Mouse (Mus musculus): Measurements from ENCODE around the gene Lingo1. TPM values are rescaled to one million over a fixed set of nuclear protein-coding genes. Genes with fewer than 3 reads are reported as not detected.

Gene Lingo1
- 1.8 and 2.4 TPM in 2 replicates for polyA plus RNA-seq (2016; fragmentation: Nextera tagmentation; extraction: Ambion mirVana)

- Histone ChIP-seq H3K27me3 (replicated peaks) (peaks cover 85% of the 10 kb centered on the region), H3K9me3 (replicated peaks) (no peaks in the 10 kb centered on the region), H3K4me1 (replicated peaks) (peaks cover 16% of the 10 kb centered on the region), H3K9ac (peak within 1 kb of the TSS; percentile 47), H3K4me2 (peak within 1 kb of the TSS; percentile 85), H3K36me3 (no peaks in the 10 kb centered on the region), H3K27ac (ENCODE audit: poor library complexity, severe bottlenecking) (no peak within 1 kb of the TSS), H3K4me3 (peak within 1 kb of the TSS; percentile 53)
- 1% methylated on average over 68 of the region's 88 CpGs for WGBS
- ATAC-seq (ENCODE audit: insufficient number of reproducible peaks, low FRiP score), result no peak
These were observed at the start of gene Lingo1 for GRCm38 (mm10) chr9:56795721-56796655. Lingo1 (minus strand) TSS chr9:56796468.

GRCm38 (mm10) chr9:56844644-56845043, 48.4 kb upstream of the Lingo1 start:
- no peak overlapping the region for H3K27ac ChIP-seq (ENCODE audit: poor library complexity, severe bottlenecking)
- H3K4me1 ChIP-seq (replicated peaks), result peaks cover 15% of the 10 kb centered on the region
- ATAC-seq (ENCODE audit: insufficient number of reproducible peaks, low FRiP score), result no peak
- no peak overlapping the region for H3K4me3 ChIP-seq
- H3K27me3 ChIP-seq (replicated peaks), result peaks cover 17% of the 10 kb centered on the region
- no peaks in the 10 kb centered on the region for H3K36me3 ChIP-seq
- WGBS, result 73% methylated on average over 8 of the region's 8 CpGs
- H3K9me3 ChIP-seq (replicated peaks), result no peaks in the 10 kb centered on the region
- H3K9ac ChIP-seq, result no peak overlapping the region
- H3K4me2 ChIP-seq, result no peak overlapping the region

GRCm38 (mm10) chr9:56843679-56844188, 47.5 kb upstream of the Lingo1 start:
- peaks cover 20% of the 10 kb centered on the region for H3K27me3 ChIP-seq (replicated peaks)
- H3K9ac ChIP-seq, result 0 out of 2 replicates have a peak overlapping the region, but pooled peaks have one; percentile 12
- H3K27ac ChIP-seq (ENCODE audit: poor library complexity, severe bottlenecking), result no peak overlapping the region
- WGBS, result 35% methylated on average over 7 of the region's 7 CpGs
- peaks cover 18% of the 10 kb centered on the region for H3K4me1 ChIP-seq (replicated peaks)
- H3K4me2 ChIP-seq, result no peak overlapping the region
- H3K4me3 ChIP-seq, result no peak overlapping the region
- H3K36me3 ChIP-seq, result no peaks in the 10 kb centered on the region
- H3K9me3 ChIP-seq (replicated peaks), result no peaks in the 10 kb centered on the region
- ATAC-seq (ENCODE audit: insufficient number of reproducible peaks, low FRiP score), result no peak

- no peak overlapping the region for H3K9ac ChIP-seq
- no peak for ATAC-seq (ENCODE audit: insufficient number of reproducible peaks, low FRiP score)
- H3K4me3 ChIP-seq, result no peak overlapping the region
- H3K27me3 ChIP-seq (replicated peaks), result peaks cover 20% of the 10 kb centered on the region
- H3K9me3 ChIP-seq (replicated peaks), result no peaks in the 10 kb centered on the region
- H3K36me3 ChIP-seq, result no peaks in the 10 kb centered on the region
- H3K4me2 ChIP-seq, result no peak overlapping the region
- no peak overlapping the region for H3K27ac ChIP-seq (ENCODE audit: poor library complexity, severe bottlenecking)
- peaks cover 18% of the 10 kb centered on the region for H3K4me1 ChIP-seq (replicated peaks)
- WGBS, result 35% methylated on average over 3 of the region's 3 CpGs
These were observed 46.0 kb upstream of the Lingo1 start for GRCm38 (mm10) chr9:56842303-56842719.

- Histone ChIP-seq H3K9me3 (replicated peaks) (no peaks in the 10 kb centered on the region), H3K9ac (no peak overlapping the region), H3K4me3 (no peak overlapping the region), H3K36me3 (no peaks in the 10 kb centered on the region), H3K27ac (ENCODE audit: poor library complexity, severe bottlenecking) (no peak overlapping the region), H3K4me2 (no peak overlapping the region), H3K4me1 (replicated peaks) (peaks cover 18% of the 10 kb centered on the region), H3K27me3 (replicated peaks) (peaks cover 20% of the 10 kb centered on the region)
- ATAC-seq (ENCODE audit: insufficient number of reproducible peaks, low FRiP score), result no peak
These were observed 45.6 kb upstream of the Lingo1 start for GRCm38 (mm10) chr9:56841864-56842263.

GRCm38 (mm10) chr9:56840721-56841120, 44.5 kb upstream of the Lingo1 start:
- H3K9me3 ChIP-seq (replicated peaks), result no peaks in the 10 kb centered on the region
- H3K27me3 ChIP-seq (replicated peaks), result peaks cover 20% of the 10 kb centered on the region
- no peak overlapping the region for H3K27ac ChIP-seq (ENCODE audit: poor library complexity, severe bottlenecking)
- peaks cover 20% of the 10 kb centered on the region for H3K4me1 ChIP-seq (replicated peaks)
- ATAC-seq (ENCODE audit: insufficient number of reproducible peaks, low FRiP score), result no peak
- no peaks in the 10 kb centered on the region for H3K36me3 ChIP-seq
- no peak overlapping the region for H3K9ac ChIP-seq
- WGBS, result 69% methylated on average over 5 of the region's 5 CpGs
- H3K4me2 ChIP-seq, result no peak overlapping the region
- no peak overlapping the region for H3K4me3 ChIP-seq

GRCm38 (mm10) chr9:56835152-56835551, 38.9 kb upstream of the Lingo1 start:
- ATAC-seq (ENCODE audit: insufficient number of reproducible peaks, low FRiP score), result no peak

GRCm38 (mm10) chr9:56832900-56833299, 36.6 kb upstream of the Lingo1 start:
- Histone ChIP-seq H3K9ac (no peak overlapping the region), H3K4me2 (peak overlapping the region; percentile 25; the same call in 1 of the 2 replicates), H3K9me3 (replicated peaks) (no peaks in the 10 kb centered on the region), H3K4me1 (replicated peaks) (peaks cover 37% of the 10 kb centered on the region), H3K27me3 (replicated peaks) (peaks cover 8% of the 10 kb centered on the region; the same call in 1 of the 2 replicates), H3K4me3 (no peak overlapping the region), H3K27ac (ENCODE audit: poor library complexity, severe bottlenecking) (no peak overlapping the region), H3K36me3 (no peaks in the 10 kb centered on the region)
- ATAC-seq (ENCODE audit: insufficient number of reproducible peaks, low FRiP score), result no peak
- 9% methylated on average over 6 of the region's 6 CpGs for WGBS

More at GRCm38 (mm10) chr9:56835152-56835551, 38.9 kb upstream of the Lingo1 start:
- Histone ChIP-seq H3K9ac (no peak overlapping the region), H3K4me3 (no peak overlapping the region), H3K4me1 (replicated peaks) (peaks cover 45% of the 10 kb centered on the region), H3K27me3 (replicated peaks) (peaks cover 6% of the 10 kb centered on the region; the same call in 1 of the 2 replicates), H3K36me3 (no peaks in the 10 kb centered on the region), H3K27ac (ENCODE audit: poor library complexity, severe bottlenecking) (peak overlapping the region; percentile 73), H3K4me2 (no peak overlapping the region; the same call in 1 of the 2 replicates), H3K9me3 (replicated peaks) (no peaks in the 10 kb centered on the region)
- 36% methylated on average over 5 of the region's 5 CpGs for WGBS

GRCm38 (mm10) chr9:56831904-56832303, 35.6 kb upstream of the Lingo1 start:
- Histone ChIP-seq H3K9ac (no peak overlapping the region), H3K27me3 (replicated peaks) (peaks cover 12% of the 10 kb centered on the region), H3K4me1 (replicated peaks) (peaks cover 37% of the 10 kb centered on the region), H3K4me2 (no peak overlapping the region), H3K9me3 (replicated peaks) (no peaks in the 10 kb centered on the region), H3K36me3 (no peaks in the 10 kb centered on the region), H3K4me3 (no peak overlapping the region), H3K27ac (ENCODE audit: poor library complexity, severe bottlenecking) (no peak overlapping the region)
- 85% methylated on average over 3 of the region's 3 CpGs for WGBS
- ATAC-seq (ENCODE audit: insufficient number of reproducible peaks, low FRiP score), result no peak

GRCm38 (mm10) chr9:56830162-56830561, 33.9 kb upstream of the Lingo1 start:
- H3K9me3 ChIP-seq (replicated peaks), result no peaks in the 10 kb centered on the region
- H3K27ac ChIP-seq (ENCODE audit: poor library complexity, severe bottlenecking), result no peak overlapping the region
- peaks cover 36% of the 10 kb centered on the region for H3K4me1 ChIP-seq (replicated peaks)
- no peak for ATAC-seq (ENCODE audit: insufficient number of reproducible peaks, low FRiP score)
- H3K4me2 ChIP-seq, result no peak overlapping the region
- H3K36me3 ChIP-seq, result no peaks in the 10 kb centered on the region
- H3K4me3 ChIP-seq, result no peak overlapping the region
- 33% methylated on average over 4 of the region's 4 CpGs for WGBS
- no peak overlapping the region for H3K9ac ChIP-seq
- H3K27me3 ChIP-seq (replicated peaks), result peaks cover 28% of the 10 kb centered on the region

GRCm38 (mm10) chr9:56828841-56829240, 32.6 kb upstream of the Lingo1 start:
- WGBS, result 78% methylated on average over 6 of the region's 6 CpGs
- Histone ChIP-seq H3K4me1 (replicated peaks) (peaks cover 27% of the 10 kb centered on the region), H3K9ac (no peak overlapping the region), H3K27ac (ENCODE audit: poor library complexity, severe bottlenecking) (no peak overlapping the region), H3K36me3 (no peaks in the 10 kb centered on the region), H3K4me3 (no peak overlapping the region), H3K4me2 (no peak overlapping the region), H3K27me3 (replicated peaks) (peaks cover 33% of the 10 kb centered on the region), H3K9me3 (replicated peaks) (no peaks in the 10 kb centered on the region)
- ATAC-seq (ENCODE audit: insufficient number of reproducible peaks, low FRiP score), result no peak
